Mouse (Mus musculus) E14TG2a.4 (cell line): ENCODE measurements around the gene Surf6.

ENCODE experiments used
- CTCF ChIP-seq: conservative IDR thresholded peaks from 2 replicates; pipeline ENCODE4 v1.5.1; 2014; ENCODE audit warnings: low read length
- NANOG ChIP-seq: IDR thresholded peaks from 2 replicates; pipeline ENCODE4 v1.6.1; 2014; ENCODE audit warnings: borderline replicate concordance, low read length, mixed read lengths
- POU5F1 ChIP-seq: IDR thresholded peaks from 2 replicates; pipeline ENCODE4 v1.6.1; 2014; ENCODE audit warnings: low read length, borderline replicate concordance

GRCm38 (mm10) chr2:26905936-26906335 lies 3.3 kb upstream of the Surf6 start:
- TF ChIP-seq CTCF (no peak), POU5F1 (no peak), NANOG (no peak)
